Mouse (Mus musculus) ES-Bruce4 (cell line): Measurements from ENCODE around the gene Ppard.

ENCODE experiments used
- CTCF ChIP-seq: IDR thresholded peaks from one replicate; pipeline ENCODE4 v1.8.1; 2011; ENCODE audit warnings: low read depth, low read length
- EP300 ChIP-seq: IDR thresholded peaks from 2 replicates; pipeline ENCODE4 v1.6.1; 2011; ENCODE audit warnings: low read depth, low read length; ENCODE audit not compliant: insufficient read depth
- POLR2A ChIP-seq: IDR thresholded peaks from one replicate; pipeline ENCODE4 v1.8.1; 2011; ENCODE audit warnings: low read length; ENCODE audit not compliant: insufficient read depth

- no peak for TF ChIP-seq EP300
- no peak for TF ChIP-seq CTCF
- TF ChIP-seq POLR2A = no peak
These were observed 112.2 kb downstream of the Ppard start for GRCm38 (mm10) chr17:28344670-28345069.
